Mouse (Mus musculus) natural killer cell, adult 2 months (primary cell): ENCODE measurements at regions not wholly inside any gene's neighbourhood (a gene's known extent, or its start where the extent isn't known, plus 50 kb on each side); places are given as distances from the start of the nearest gene placed in this dataset.
A peak's percentile ranks its signal among the peaks of the same experiment; 100 is the strongest.

ENCODE experiments used
- DNase-seq, 2 experiments: peaks; one replicate each; pipeline ENCODE4 v3.0.0; 2022; ENCODE audit warnings: low spot score in 2 of 2

DNA sequence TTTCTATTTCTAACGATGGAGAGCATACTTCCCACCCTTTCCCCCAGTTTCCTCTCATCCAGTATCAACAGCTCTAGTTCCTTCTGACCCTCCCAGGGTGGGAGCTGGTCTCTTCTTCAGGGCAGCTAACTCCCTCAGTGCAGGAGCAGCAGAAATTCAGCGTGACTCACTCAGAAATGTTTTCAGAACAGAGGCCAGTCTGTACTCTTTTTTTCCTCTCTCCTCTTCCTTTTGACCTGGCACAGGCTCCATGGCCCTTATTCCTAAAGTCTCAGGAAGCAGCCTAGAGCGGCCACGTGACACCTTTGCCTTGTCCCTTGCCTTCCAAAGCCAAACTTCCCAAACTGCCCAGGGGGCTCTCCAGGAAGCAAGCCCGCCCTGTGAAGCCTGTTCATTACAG, 55.4 kb downstream of the Pja1 start:
- no peak for DNase-seq

- DNase-seq, result no peak
Measured at GRCm38 (mm10) chrX:99410942-99411341, 60.1 kb downstream of the Pja1 start.

GRCm38 (mm10) chrX:99409858-99410257, 61.2 kb downstream of the Pja1 start:
- no peak for DNase-seq

DNA sequence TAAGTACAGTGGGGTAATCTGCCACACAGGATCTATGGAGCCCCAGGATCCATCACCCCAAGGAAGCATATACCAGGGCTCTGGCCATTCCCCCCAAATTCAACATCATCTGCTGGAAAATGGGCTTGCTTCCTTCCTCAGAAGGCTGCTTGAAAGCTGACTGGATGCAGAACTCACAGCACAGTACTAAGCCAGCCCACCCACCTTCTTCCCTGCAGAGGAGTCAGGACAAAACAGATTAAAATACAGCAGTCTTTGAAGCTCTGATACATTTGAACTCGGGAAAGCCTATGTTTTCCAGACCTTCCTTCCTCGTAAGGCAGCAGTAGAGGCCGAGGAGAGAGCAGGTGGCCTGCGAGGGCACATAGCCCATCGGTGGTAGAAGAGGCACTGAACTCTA, 61.7 kb downstream of the Pja1 start:
- DNase-seq, result no peak

- DNase-seq, result no peak
Measured at GRCm38 (mm10) chrX:99408804-99409203, 62.3 kb downstream of the Pja1 start.

- DNase-seq, result no peak
Measured at GRCm38 (mm10) chrX:99405843-99406242, 65.2 kb downstream of the Pja1 start.

- DNase-seq, result no peak
Measured at GRCm38 (mm10) chrX:99403521-99404149, 67.4 kb downstream of the Pja1 start.

DNA sequence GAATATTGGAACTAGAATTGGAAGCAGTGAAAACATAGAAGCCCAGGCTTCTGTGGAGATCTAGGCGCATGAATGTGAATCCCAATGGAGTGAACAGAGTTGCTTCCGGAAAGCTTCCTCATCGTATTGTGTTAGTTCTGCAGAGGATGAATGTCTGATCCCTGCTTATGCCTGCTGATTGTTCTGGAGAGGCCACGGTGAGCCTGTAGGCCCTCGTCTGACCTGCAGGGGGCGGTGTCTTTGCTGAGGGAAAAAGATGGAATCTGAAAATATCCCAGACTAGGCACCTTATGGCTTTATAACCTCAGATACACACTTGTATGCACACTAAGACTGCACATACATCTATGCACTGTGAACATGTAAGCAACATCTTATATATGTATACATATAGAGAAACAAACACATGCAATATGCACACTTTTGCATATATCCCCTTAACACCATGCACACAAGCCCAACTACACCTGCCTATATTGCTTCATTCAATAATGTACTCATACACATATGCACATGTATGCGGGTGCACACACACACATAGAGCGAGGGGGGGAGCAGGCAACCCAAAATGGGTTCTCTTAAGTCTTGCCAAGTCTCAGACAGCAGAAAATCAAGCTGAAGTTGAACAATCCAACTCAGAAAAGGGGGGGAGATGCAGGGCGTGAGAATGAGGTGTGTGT, 68.1 kb downstream of the Pja1 start:
- peak in 1 of 2 experiments; percentile 0 for DNase-seq

DNA sequence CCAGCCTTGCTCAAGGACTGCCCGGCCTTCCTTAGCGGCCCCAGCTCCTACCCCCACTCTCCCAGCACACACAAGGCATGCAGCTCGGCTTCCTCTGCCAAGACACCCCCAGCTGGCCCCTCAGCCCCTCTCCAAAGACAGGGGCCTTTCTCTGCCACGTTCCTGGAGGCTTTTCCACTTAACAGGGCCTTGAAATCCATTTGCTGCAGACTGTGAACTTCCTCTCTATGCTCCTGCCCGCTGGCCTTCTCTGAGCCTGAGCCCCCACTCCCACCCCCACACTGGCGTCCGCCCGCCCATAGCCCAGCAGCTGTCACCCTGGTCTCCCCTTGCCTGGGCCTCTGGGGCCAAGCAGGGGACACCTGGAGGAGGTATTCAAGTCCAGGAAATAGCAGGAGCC, 73.7 kb downstream of the Pja1 start:
- DNase-seq, result no peak

DNA sequence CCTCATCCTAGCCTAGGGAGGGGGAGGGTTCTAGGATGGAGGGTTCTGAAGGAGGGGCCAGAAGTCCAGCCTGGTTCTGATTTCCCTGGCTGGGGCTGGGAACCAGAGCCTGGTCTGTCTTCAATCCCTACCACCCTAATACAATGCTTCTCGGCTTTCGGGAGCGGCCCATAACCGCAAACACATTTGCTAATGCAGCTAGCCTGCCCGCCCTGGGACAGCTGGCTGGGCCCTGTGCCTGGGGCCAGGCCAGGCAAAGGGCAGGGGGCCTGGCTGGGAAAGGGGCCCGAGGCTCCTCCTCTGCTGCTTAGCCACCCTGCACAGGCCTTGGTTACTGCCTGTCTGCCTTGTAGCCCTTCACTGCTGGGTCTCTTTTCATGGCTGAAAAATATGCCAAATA, 74.9 kb downstream of the Pja1 start:
- no peak for DNase-seq

DNA sequence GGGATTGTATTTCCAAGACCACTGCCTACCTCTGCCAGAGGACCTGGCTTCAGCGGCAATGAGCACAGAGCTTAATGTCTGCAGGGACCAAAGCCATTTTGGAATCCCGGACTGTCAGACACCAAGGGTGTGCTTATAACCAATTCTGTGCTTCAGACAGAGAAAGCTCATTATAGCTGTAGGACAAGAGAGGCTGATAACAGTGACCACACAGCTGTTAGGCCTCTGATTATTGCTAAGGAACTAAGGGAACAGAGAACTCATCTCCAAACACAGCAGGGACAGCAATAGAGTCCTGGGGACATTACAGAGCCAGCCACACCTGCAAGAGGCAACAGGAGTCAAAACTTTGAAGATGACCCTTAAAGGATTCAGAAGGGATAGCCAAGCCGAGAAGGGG, 76.0 kb downstream of the Pja1 start:
- DNase-seq, result no peak

DNA sequence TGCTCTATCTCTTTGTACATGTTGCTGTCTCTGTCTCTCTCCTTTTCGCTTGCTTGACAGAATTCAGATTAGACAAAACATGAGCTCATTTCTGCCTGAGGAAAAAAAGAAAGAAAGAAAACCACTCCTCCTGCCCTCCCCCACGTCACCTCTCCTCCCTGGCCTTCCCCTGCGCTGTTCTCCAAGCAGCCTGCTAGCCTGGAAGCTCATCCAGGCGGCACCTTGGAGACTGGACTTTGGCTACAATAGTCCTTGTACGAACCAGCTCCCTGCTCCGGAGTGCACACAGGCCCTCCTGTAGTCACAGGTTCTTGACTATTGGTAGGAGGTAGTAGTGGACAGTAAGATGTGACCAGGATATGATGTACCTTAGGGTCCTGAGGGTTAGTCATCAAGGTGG, 79.4 kb downstream of the Pja1 start:
- DNase-seq, result no peak

DNA sequence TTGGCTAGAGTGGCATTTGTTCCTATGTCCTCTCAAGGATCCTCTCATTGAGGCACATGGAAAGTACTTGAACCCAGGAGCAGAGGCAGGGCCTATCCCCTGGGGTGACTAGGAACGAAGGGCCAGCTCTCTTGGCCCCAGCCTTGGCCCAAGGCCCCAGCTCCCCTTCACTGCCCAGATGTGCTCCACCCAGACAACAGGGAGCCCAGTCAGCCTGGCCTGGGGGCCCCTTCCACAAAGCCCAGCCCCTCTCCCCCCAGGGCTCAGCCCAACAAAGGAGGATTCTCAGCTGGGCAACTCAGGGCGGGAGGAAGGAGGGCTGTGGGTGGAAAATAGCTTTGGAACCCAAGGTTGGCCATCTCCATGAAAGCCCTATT, 80.6 kb downstream of the Pja1 start:
- no peak for DNase-seq

DNA sequence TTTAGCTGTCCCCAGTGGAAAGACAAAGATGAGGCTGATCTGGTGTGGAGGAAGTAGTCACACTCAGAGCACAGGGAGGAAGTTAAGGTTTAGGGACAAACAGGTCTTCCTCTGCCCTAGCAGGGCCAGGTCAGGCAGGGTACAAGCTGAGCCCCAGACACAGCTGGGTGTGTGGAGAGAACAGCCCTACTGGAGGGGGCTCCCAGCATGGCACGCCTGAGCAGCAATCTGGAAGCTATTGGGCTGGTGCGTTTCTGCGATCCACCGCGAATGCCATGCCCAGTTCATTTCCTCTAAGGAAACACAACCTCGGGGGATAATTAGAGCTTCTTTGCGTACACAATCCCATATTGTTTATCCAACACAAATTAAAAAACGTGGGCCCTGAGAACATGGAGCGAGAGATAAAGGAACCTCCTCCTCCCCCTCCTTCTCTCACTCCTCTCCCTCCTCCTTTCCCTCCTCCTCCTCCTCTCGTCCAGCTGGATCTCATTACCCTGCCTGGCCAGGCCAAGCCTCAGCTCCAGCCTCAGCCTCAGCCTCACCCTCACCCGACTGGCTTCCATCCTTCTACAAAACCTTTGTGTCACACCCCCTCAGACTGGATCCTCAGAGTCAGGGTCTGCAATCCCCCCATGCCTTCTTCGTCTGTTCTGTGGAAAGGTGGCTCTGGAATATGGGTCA, 81.2 kb downstream of the Pja1 start:
- DNase-seq, result no peak

DNA sequence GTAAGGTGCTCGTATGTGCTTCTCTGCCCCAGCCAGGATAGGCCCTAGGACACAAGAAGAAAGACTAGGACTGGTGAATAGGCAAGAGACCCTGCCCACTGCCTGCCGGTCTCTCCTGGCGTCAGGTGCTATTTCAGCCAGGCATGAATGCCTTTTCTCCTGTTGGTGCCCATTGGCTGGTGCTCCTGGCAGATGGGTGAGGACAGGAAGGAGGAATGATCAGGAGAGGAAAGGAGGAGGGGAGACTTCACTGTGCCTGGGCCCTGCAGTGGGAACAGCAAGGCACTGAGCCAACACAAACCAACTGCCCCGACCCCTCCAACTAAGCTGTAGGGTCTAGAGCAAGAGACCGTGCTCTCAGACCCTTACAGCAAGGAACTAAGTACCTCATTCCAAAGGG, 100.4 kb downstream of the Pja1 start:
- no peak for DNase-seq

- DNase-seq, result no peak
Measured at GRCm38 (mm10) chrX:99369258-99369900, 101.7 kb downstream of the Pja1 start.

- DNase-seq, result no peak
Measured at GRCm38 (mm10) chrX:99364072-99364471, 107.0 kb downstream of the Pja1 start.

DNA sequence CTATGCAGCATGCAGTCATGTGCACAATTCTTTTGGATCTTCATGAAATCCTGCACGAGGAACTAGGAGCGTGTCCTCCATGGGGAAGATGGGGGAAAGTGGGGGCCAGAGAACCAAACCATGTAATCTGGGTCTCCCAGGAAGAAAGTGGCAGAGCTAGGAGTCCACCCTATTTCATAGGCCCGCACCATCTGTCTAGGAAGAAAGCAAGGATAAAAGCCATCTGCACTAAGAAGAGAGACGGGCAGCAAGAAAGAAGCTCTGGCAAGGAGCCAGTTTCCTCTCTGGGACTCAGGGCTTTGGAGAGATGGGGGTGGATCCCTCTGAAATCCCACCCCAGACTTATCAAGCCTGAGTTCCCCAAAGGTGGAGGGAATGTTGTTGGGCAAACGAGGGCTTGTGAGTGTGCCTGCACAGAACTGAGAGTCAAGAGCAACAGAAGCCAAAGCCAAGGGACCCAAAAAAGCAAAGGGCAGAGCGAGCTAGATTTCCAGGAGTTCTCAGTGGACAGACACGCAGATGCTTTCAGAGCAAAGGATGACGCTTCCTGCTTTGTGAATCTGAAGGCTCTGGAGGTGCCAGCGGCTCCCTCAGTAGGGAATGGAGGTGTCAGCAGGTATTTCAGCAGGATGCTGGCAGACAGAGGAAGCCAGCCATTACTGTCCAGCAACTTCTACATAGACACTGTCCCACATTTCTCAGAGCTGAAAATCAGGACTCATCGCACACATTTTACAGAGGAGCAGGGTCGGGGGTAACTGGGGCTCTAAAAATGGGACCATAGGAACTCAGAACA, 110.8 kb downstream of the Pja1 start:
- DNase-seq, result no peak

- no peak for DNase-seq
Measured at GRCm38 (mm10) chrX:99358784-99359183, 112.3 kb downstream of the Pja1 start.

GRCm38 (mm10) chrX:99358051-99358617, 112.9 kb downstream of the Pja1 start:
- DNase-seq, result no peak

- no peak for DNase-seq
Measured at GRCm38 (mm10) chrX:99355128-99355527, 115.9 kb downstream of the Pja1 start.

DNA sequence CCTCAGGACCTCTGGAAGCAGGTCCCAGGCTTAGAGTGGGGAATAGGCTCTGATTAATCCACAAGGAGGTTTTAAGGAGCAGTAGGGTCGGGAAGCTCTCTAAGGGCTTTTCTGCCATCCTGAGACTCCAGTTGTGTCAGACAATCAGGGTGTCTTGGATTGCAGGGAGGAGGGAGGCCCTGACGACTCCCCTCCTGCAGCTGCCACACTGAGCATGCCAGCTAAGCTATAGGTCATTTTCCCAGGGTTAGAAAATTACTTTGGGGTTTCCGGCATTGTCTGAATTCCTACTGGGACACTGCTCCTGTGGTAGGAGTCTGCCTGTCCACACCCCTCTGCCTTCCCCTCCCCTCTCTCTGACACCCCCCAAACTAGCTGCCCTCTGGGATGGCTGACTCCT, 120.8 kb downstream of the Pja1 start:
- DNase-seq, result no peak
